Mouse (Mus musculus) neural tube, postnatal 0 days (tissue): ENCODE data around the gene Ppp2ca. TPM values are rescaled to one million over a fixed set of nuclear protein-coding genes. Genes with fewer than 3 reads are reported as not detected.

Experiments used
- microRNA-seq: library from miRNA; unstranded; fragments of <30 nt; microRNA quantifications from one replicate; pipeline ENCODE4, GENCODE M21; 2016
- polyA plus RNA-seq: library from polyadenylated mRNA; unstranded; fragments of >200 nt; fragmentation: Nextera tagmentation; extraction: Ambion mirVana; gene quantifications from 2 replicates; pipeline ENCODE4 v1.2.1, GENCODE M21; 2015

Ppp2ca gene
- 126 and 134 TPM in 2 replicates for polyA plus RNA-seq

GRCm38 (mm10) chr11:52098398-52098946 is at the start of gene Ppp2ca:
Gene Ppp2ca (plus strand): TSS chr11:52098681.

GRCm38 (mm10) chr11:52145428-52145827 is 46.9 kb downstream of the Ppp2ca start, which contains the start of gene Olfr1373:
Gene Olfr1373 (minus strand): TSS chr11:52145528.

Small RNAs within 50 kb of the gene (microRNA-seq; reads per million reads assigned to microRNA genes)
- gene Gm24157 (not detected), gene Mir3061 (32.5 reads per million, percentile 31 among the genes with 10 or more reads in this experiment)

Other genes with a start within 250 kb of the Ppp2ca start
- 1.5 and 1.6 TPM in 2 replicates for gene Jade2, start 241.0 kb upstream of the Ppp2ca start, polyA plus RNA-seq
- 104 and 110 TPM in 2 replicates for gene Cdkn2aipnl, start 131.0 kb upstream of the Ppp2ca start, polyA plus RNA-seq
- 204 and 233 TPM in 2 replicates for gene Ube2b, start 97.9 kb upstream of the Ppp2ca start, polyA plus RNA-seq
- 32.2 and 33.7 TPM in 2 replicates for gene Cdkl3, start 94.5 kb upstream of the Ppp2ca start, polyA plus RNA-seq
- gene Olfr1373, start 46.8 kb downstream of the Ppp2ca start, polyA plus RNA-seq, result not detected in 2 replicates
- gene Olfr1371, start 115.3 kb downstream of the Ppp2ca start, polyA plus RNA-seq, result not detected in 2 replicates
- gene Skp1a, start 133.3 kb downstream of the Ppp2ca start, polyA plus RNA-seq, result 949 and 1,105 TPM in 2 replicates
- gene Tcf7, start 184.3 kb downstream of the Ppp2ca start, polyA plus RNA-seq, result 5.2 and 6.1 TPM in 2 replicates